Mouse (Mus musculus): ENCODE measurements around the gene Oard1.
A peak's percentile ranks its signal among the peaks of the same experiment; 100 is the strongest.

The Oard1 gene

DNA sequence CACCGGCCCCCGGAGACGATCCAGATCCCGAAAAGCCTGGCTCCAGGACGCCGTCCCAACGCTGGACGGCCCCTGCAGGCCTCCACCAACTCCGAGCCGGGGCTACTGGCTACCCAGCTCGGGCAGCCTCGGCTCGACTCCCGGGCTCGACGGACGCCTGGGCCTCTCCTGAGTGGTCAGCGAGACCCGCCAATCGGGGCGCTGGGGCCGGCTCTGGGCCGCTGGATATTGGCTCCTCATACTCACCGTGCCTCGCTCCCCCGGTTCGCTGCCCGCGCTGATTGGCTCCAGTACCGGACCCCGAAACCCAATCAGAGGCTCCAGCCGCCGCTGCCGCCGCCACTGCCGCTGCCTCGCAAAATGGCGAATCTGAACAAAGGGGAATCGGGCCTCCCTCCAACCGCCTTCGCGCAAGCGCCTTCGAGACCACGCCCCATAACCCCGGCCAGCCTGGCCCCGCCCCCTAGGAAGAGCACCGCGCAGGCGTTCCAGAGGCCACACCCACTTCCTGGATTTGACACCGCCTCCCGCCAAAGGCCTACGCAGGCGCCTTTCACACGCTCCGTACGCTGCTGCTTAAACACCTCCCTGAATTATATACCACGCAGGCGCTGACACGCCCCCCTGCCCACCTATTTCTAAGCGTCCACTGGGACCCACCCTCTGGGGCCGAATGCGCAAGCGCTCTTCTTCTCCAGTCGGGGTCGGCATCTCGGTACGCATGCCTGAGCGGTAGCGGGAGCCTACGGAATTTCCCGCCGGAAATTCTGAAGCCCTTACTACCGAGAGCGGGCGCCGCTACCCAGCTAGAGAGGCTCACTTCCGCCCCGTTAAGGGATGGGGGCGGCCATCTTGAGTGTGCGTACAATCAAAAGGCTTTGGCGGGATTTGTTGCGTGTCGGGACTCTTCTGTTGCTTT, at the start of gene Oard1, which contains the start of gene Nfya:
TSS of gene Oard1 (plus strand) at position 635 of the 919 bp plus-strand sequence.
TSS of gene Nfya (minus strand) at position 527 of the 919 bp plus-strand sequence.
- peak; percentile 99 for DNase-seq (ENCODE audit: low spot score in 2 of 2)

DNA sequence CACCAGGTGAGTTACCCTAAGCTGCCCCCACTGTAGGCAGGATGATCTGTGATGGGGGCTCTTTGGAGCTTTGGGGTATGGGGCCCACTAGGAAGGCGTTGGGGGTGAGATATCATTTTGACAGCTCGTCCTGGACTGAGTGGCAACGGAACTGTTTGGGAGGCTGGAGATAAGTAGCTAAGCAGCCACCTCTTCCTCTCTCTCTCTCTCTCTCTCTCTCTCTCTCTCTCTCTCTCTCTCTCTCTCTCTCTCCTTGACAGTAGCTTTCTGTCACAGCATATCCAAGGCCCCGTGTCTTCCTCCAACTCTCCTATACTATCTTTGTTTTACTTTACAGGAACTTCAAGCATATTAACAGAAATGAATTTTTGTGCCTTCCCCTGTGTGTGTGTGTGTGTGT, 49.4 kb upstream of the Oard1 start:
- DNase-seq (ENCODE audit: low spot score in 2 of 2), result no peak

DNA sequence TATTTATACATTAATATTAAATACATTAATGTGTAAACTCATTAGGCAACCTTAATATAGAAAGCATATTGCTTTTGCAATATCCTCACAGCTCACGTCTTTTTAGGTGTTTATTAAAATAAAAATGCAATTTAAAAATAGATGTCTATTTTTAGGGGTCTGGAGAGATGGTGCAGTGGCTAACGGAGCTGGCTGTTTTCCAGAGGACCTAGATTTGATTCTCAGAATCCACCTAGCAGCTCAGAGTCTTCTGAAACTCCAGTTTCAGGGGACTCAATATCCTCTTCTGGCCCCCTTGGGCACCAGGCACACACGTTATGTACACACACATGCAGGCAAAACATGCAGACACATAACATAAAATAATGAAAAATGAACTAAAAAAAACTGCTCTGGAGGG, 47.5 kb upstream of the Oard1 start:
- no peak for DNase-seq (ENCODE audit: low spot score in 2 of 2)

DNA sequence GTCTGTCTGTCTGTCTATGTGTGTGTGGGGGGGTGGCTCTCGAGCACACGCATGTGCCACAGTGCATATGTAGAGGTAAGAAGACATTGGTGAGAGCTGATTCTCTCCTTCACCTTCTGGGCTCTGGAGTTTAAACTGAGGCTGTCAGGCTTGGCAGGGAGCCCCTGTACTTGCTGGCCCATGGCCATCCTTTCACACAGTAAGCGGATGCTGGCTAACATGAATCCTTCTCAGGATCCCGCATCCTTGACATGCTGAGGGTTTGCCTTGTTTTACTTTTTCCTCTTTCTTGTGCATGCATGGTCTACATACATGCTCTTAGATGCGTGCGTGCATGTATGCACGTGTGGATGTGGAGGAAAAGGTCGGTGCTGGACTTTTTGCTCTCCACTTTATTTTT, 46.8 kb upstream of the Oard1 start:
- peak in 1 of 2 experiments; percentile 43 for DNase-seq (ENCODE audit: low spot score in 2 of 2)

DNA sequence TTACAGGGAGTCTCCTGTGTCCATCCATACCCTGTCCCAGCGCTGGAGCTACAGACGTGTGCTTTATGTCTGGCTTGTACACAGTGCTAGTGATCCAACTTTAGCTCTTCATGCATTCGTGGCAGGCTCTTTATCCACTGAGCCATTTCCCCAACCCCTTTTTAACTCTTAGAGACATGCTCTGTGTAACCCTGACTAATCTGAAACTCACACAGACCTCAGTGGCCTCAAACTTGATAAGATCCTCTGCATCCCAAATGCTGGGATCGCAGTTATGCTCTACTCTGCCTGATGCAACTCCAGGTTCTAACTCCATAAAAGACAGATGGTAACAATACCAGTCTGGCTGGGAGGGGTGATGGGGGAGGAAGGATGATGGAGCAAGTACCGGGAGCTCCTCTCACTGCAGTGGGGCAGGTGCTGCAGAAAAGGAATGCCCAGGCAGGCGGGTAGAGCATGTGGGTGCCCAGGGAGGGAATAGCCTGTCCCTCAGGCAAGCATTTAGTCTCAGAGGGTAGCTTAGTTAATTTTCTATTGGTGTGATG, 46.3 kb upstream of the Oard1 start:
- no peak for DNase-seq (ENCODE audit: low spot score in 2 of 2)

DNA sequence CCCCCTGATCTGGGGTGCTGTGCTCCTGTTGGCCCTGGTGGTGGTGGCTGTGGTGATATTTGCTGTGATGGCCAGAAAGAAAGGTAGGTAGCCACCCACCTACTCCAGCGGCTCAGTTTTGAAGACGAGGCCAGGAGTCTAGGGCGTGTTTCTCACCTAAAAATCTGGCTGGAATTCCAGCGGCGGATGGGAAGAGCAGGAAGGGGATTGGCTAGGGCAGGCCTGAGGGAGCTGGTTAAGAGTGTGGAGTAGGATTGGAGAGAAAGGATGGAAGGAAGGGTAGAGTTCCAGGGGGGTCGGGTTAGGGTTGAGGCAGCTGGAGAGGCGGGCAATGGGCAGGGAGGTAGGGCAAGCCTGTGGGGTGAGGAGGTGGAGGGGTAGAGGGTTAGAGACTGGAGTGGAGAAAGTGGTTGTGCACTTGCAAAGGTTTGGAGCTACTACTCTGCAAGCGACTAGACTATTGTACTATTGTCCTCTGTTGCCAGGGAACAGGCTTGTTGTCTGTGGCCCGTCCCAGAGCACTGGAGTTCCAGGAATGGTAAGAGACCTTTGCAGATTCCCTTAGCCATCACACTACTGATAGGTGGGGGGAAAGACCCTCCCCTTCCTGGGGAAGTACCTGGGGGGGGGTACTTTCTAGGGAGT, 44.2 kb upstream of the Oard1 start:
- no peak for DNase-seq (ENCODE audit: low spot score in 2 of 2)

DNA sequence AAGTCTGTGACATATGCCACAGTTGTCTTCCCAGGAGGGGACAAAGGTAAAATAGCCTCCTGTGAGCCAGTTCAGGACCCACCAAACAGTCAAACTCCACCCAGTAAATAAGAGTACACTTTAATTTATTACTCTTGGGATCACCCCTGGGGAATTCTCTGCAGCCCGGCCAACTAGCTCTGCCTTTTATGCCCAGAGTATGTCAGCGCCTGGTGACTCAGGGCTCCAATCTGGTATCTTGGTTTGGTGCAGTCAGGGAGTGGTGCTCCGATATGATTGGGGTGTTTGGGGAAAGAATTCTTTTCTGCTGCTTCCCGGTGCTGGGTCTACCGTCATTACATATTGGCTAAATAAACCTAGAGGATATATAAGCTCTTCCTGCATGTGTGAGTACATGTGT, 43.0 kb upstream of the Oard1 start:
- no peak for DNase-seq (ENCODE audit: low spot score in 2 of 2)

DNA sequence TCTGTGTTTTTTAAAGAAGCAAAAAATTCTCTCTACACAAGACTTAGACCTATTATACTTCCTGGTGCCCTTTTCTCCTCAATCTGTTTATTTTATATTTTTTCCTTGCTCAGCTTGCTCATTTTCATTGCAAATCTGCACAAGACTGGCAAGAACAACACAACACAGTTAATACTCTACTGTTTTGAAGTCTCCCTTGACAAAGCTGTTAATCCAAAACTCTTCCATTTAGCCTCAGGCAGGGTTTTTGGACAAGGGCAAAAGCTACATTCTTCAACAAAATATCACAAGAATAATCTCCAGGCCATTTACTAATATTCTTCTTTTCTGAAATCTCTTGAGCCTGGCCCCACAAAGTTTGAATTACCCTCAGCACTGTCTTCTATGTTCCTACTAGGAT, 38.2 kb upstream of the Oard1 start:
- no peak for DNase-seq (ENCODE audit: low spot score in 2 of 2)

DNA sequence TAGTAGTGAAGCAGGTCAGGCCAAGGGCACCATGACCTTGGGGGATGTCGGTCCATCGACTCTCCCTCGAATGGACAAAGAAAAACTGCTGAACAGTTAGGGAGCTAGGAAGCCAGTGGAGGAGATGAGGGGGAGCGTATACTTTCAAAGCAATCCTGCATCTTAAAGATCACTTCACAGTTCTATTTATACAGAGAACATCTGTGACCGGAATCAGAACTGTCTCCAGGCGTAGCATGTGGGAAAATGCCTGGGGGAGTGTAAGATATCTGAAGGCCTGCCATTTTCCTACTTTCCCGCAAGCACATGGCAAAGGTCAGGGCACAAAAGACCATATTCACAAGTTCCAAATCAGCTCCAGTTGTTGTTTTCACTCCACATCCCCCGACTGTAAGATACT, 36.8 kb upstream of the Oard1 start:
- DNase-seq (ENCODE audit: low spot score in 2 of 2), result no peak

DNA sequence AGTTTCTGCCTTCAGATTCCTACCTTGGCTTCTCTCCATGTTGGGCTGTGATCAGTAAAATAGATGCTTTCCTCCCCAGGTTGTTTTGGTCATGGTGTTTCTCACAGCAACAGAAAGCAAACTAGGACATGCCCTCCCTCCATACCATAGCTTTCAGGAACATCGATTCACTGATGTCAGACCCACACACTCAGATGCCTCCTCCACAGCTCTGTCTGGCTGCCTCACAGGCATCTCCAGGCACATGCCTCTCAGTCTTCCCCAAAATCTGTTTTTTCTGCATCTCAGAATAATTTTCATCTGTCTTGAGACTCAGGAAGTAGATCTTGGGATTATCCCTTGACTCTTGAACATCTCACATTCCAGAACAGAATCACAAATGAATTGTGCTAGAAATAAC, 33.7 kb upstream of the Oard1 start:
- no peak for DNase-seq (ENCODE audit: low spot score in 2 of 2)

DNA sequence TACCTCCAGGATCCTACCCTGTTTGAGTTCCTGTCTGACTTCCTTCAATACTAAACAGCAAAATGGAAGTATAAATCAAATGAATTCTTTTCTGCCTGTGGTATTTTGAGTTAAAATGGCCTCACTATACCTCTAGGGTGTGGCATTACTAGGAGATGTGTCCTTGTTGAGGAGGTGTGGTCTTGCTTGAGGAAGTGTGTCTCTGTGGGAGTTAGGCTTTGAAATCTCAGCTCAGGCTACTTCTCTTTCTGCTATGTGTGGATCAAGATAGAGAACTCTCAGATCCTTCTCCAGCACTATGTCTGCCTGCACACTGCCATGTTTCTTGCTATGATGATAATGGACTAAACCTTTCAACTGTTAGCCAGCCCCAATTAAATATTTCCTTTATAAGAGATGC, 30.8 kb upstream of the Oard1 start:
- DNase-seq (ENCODE audit: low spot score in 2 of 2), result no peak

DNA sequence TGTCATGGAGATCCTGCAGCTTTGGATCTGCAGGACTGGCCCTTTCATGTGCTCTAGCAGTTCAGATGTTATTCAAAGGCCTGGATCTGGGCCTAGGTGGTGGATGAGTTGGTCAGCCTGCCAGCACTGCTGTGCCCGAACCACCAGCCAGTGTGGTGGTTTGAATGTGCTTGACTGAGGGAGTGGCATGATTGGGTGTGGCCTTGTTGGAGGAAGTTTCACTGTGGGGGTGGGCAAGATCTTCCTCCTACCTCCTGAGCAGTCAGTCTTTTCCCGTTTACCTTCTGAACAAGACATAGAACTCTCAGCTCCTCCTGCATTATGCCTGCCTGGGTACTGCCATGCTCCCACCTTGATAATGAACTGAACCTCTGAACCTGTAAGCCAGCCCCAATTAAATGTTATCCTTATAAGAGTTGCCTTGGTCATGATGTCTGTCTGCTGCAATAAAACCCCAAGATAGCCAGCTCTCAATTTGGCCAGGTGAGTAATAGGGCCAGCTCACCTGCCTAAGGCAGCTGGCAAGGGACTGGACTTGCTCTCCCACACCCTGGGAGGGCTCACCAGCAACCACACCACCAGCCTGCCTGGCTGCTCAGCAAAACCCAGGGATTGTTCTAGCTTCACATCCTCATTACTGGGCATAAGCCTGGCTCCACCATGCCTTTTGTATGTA, 23.9 kb upstream of the Oard1 start:
- DNase-seq (ENCODE audit: low spot score in 2 of 2), result no peak

DNA sequence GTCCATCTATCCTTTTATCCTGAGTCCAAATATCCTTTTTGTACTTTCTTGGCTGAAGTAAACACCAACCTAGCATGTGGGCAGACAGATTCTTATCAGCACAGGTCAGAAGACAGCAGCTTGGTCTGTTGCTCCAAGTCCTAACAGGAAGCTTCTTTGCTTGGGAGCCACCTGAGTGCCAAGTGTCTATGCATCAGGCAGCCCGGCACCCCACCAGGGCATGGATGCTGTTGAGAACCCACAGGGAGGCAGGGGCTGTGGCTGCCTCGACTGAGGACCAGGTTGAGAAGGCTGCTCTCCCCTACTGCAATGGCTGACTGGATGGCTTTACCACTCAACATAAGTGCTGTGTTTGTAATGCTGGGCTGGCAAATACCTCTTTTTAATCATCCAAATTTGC, 21.1 kb upstream of the Oard1 start:
- no peak for DNase-seq (ENCODE audit: low spot score in 2 of 2)

DNA sequence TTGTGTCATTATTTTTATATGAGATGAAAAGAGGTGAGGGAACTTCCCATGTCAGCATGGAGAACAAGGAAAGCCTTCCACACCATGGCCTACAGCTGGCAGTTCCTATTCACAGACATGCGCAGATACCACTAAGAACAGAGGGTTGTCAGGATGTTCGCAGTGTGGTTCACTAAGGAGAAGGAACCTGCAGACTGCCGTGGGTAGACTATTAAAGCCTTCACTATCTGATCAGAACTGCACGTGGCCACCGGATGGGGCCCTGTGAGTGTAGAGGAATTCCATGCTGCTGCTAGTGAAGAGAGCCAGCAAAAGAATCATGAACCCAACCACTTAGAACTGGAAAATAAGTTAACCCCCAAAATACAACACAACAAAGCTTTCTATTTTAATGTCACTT, 20.4 kb upstream of the Oard1 start:
- DNase-seq (ENCODE audit: low spot score in 2 of 2), result no peak

DNA sequence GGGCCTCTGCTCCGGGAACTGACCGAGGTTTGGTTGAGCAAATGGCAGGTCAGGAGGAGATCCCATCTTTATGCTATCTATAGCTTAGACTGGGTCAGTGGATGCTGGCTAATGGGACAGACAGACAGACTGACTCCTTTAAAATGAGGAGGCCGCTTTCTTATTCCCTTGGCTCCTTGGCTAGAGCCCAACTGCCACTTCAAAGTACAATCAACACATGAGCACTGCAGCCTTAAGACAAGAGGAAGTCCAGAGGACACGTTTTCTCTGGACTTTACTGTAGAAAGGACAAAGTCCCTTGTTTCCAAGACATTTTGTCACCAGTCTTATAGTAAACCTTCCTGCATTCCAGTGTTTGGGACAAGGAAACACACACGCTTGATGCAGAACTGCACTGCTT, 18.4 kb upstream of the Oard1 start:
- DNase-seq (ENCODE audit: low spot score in 2 of 2), result no peak

DNA sequence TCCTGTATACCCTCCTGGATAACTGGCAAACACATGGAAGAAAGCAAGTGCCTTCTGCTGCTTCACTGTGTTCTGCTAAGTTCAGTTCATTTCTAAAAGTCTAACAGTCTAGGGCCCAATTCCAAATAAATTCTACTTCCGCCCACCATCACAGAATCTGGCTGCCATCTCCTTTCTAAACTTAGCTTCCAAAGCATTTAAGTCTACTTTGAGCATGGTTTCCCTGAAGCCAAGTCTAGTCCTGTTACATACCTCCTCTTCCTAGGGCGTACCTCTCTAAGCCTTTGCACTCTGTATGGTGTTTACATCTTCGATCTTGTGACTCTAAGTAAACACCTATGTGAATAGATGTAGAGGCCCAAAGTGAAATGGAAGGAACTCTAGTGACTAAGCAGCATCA, 17.2 kb upstream of the Oard1 start:
- no peak for DNase-seq (ENCODE audit: low spot score in 2 of 2)

DNA sequence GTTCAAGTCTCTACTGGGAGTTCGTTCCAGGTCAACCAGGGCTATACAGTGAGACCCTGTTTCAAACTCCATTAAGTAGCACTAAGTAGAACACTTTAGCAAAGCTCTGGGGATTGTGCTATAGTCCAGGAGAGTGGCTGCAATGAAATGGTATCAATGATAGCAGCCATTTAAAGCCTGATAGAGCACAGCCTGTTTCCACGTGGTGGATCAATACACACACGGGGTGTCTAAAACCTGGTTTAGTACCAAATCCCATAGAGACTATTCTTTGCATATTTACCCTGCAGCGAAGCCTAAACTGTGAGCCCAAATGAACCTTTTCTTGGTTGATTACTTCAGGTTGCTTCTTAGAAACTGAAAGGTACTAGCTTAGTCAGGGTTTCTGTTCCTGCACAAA, 8.1 kb upstream of the Oard1 start:
- DNase-seq (ENCODE audit: low spot score in 2 of 2), result no peak

DNA sequence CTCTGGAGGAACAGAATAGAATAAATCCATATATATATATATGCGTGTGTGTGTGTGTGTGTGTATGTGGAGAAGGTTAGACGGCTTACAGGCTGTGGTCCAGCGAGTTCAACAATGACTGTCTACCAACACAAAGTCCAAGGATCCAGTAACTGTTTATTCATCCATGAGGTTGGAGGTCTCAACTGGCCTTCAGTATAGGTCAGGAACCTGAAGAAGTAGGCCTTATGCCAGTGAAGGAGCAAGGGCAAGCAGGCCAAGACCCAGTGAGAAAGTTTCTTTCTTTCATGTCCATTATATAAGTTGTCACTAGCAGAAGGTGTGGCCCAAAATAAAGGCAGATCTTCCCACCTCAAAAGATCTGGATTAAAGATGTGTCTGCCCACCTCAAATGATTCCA, 7.1 kb upstream of the Oard1 start:
- no peak for DNase-seq (ENCODE audit: low spot score in 2 of 2)

DNA sequence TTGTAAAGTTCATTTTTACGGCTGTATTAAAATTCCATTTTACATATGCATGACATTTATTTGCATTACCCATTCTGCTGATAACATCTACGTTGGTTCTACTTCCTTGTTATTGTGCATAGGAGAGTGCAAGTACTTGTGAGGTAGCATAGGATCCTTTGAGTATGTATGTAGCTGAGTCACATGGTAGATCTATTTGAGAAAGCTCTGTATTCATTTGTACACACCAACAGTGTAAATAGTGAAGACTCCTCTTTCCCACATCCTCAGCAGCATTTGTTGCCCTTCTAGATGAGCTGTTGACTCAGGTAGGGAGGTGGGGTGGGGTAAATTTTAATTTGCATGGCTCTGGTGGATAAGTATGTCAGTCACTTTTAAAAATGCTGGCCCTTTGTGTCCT, 6.0 kb upstream of the Oard1 start:
- no peak for DNase-seq (ENCODE audit: low spot score in 2 of 2)

DNA sequence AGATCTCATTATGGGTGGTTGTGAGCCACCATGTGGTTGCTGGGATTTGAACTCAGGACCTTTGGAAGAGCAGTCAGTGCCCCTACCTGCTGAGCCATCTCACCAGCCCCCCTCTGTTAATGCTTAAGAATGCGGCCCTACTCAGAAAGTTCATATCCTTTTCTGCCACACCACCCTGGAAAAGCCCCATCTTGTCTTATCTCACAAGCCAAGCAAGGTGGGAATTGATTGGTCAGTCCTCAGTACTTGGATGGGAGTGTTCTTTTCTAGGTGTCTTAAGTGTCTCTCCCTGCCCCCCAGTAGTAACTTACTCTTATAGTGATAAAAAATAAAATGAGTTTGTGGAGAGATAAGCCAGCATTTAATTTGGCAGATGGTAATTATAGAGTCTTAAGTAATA, 5.1 kb upstream of the Oard1 start:
- no peak for DNase-seq (ENCODE audit: low spot score in 2 of 2)

DNA sequence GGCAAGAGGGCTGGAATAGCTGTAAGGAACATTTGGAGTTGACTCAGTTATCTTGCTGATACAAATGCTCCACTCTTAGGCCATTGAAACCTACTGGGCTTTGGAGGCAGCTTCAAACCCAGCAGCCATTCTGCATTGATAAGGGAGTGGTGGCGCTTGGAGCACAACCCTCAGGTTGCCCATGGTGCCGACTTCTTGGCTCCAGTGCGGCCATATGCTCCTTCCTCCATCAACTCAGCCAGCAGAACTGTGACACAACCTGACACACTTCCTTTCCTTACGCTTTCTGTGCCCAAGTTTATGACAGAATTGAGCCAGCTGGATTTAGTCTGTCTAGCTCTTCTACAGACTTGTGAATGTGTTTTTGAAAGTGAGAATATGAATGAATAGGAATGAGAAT, 2.7 kb upstream of the Oard1 start:
- DNase-seq (ENCODE audit: low spot score in 2 of 2), result no peak

DNA sequence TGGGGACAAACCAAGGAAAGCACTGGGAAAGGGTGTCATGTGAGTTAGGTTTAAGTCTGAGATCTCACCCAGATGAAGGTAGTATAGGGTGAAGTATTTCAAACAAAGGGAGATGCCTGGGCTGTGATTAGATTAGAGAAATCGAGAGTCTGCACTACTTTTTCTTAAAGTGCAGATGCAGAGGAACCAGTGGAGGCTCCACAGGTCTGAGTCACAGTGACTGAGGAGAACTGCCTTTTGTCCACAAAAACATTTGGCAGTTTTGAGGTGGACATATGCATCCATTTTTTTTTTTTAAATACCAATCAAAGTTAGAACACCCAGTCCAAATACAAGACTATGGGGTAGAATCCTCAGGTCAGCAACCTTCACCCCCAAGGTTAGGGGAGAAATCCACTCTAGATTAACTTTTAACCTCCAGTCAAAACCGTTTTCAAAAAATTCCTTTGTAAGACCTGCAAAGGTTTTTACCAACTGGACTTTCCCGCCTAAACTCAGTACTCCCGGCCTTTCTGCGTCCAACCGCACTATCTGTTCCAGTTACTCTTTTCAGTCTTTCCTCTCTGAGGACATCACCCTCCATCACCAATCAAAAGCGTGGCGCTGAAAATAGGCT, 1.8 kb upstream of the Oard1 start:
- DNase-seq (ENCODE audit: low spot score in 2 of 2), result no peak
